Mouse (Mus musculus): ENCODE results near the gene Tmem247.

DNA sequence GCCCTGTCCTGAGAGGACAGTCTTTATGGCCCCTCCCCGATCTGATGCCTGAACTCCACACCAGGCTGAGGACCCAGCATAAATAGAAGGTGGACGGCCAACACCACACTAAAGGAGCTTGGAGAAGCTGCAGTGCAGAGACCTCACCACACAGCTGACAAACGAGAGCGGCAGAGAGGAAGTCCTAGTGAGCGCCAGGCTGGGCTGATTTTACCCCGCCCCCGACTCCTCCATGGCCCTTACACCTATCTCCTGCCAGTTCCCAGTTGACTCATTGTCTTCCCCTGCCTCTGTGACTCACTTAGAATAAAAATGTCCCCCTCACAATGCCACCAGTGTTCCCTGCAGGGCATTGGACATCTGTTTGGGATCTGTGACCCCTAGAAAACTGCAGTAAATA lies 13.6 kb upstream of the Tmem247 start:
- TF ChIP-seq EP300 (IDR thresholded peaks at IDR 0.05; ENCODE audit: low read depth) (no peak), CTCF (IDR thresholded peaks at IDR 0.05; ENCODE audit: low read depth) (no peak)
